Mouse (Mus musculus): ENCODE results near the gene Tacr2. TPM values are rescaled to one million over a fixed set of nuclear protein-coding genes. Genes with fewer than 3 reads are reported as not detected.

Gene Tacr2
- polyA plus RNA-seq, 1 experiment from 2014 or later = not detected

- WGBS = 86% methylated on average over 10 of the region's 10 CpGs
- Histone ChIP-seq H3K4me2 (ENCODE audit: low read depth, severe bottlenecking) (no peak overlapping the region), H3K9me3 (ENCODE audit: control insufficient read depth, low read length) (no peaks in the 10 kb centered on the region), H3K4me1 (ENCODE audit: control insufficient read depth, insufficient read depth, low read length) (peaks cover 8% of the 10 kb centered on the region; the same call in 1 of the 2 replicates), H3K27ac (replicated peaks; ENCODE audit: low read depth, low read length) (no peak overlapping the region), H3K27me3 (ENCODE audit: control insufficient read depth, insufficient read depth, low read length) (no peaks in the 10 kb centered on the region), H3K36me3 (ENCODE audit: control insufficient read depth, insufficient read depth, low read length) (peaks cover 3% of the 10 kb centered on the region; the same call in 1 of the 2 replicates), H3K9ac (ENCODE audit: low read length) (no peak overlapping the region), H3K4me3 (ENCODE audit: low read depth, low read length) (no peak overlapping the region)
- DNase-seq (ENCODE audit: low spot score) (no peak), ATAC-seq (ENCODE audit: insufficient number of reproducible peaks, low FRiP score, low TSS enrichment, low read depth) (no peak)
Observed at GRCm38 (mm10) chr10:62313140-62313539, 60.9 kb downstream of the Tacr2 start.

- Histone ChIP-seq H3K9me3 (ENCODE audit: control insufficient read depth, low read length) (no peaks in the 10 kb centered on the region), H3K36me3 (ENCODE audit: control insufficient read depth, insufficient read depth, low read length) (peaks cover 3% of the 10 kb centered on the region; the same call in 1 of the 2 replicates), H3K4me2 (ENCODE audit: low read depth, severe bottlenecking) (no peak overlapping the region), H3K27me3 (ENCODE audit: control insufficient read depth, insufficient read depth, low read length) (no peaks in the 10 kb centered on the region), H3K9ac (ENCODE audit: low read length) (no peak overlapping the region), H3K4me1 (ENCODE audit: control insufficient read depth, insufficient read depth, low read length) (peaks cover 8% of the 10 kb centered on the region; the same call in 1 of the 2 replicates), H3K27ac (replicated peaks; ENCODE audit: low read depth, low read length) (no peak overlapping the region), H3K4me3 (ENCODE audit: low read depth, low read length) (no peak overlapping the region)
- 64% methylated on average over 15 of the region's 15 CpGs for WGBS
- ATAC-seq (ENCODE audit: insufficient number of reproducible peaks, low FRiP score, low TSS enrichment, low read depth) = no peak
- no peak for DNase-seq (ENCODE audit: low spot score)
Observed at GRCm38 (mm10) chr10:62313885-62314424, 61.7 kb downstream of the Tacr2 start.

Other genes starting within 250 kb of the Tacr2 start
- not detected in 2 replicates for gene Neurog3, start 119.3 kb upstream of the Tacr2 start, polyA plus RNA-seq (2014; fragmentation: Nextera tagmentation; extraction: Ambion mirVana)
- gene Fam241b, start 108.5 kb upstream of the Tacr2 start, polyA plus RNA-seq (2014; fragmentation: Nextera tagmentation; extraction: Ambion mirVana) = 3.6 and 4.6 TPM in 2 replicates
- 8.8 and 10.4 TPM in 2 replicates for gene Tspan15, start 21.2 kb upstream of the Tacr2 start, polyA plus RNA-seq (2014; fragmentation: Nextera tagmentation; extraction: Ambion mirVana)
- 22.4 and 24.7 TPM in 2 replicates for gene Hk1, start 127.5 kb downstream of the Tacr2 start, polyA plus RNA-seq (2014; fragmentation: Nextera tagmentation; extraction: Ambion mirVana)
- 0.67 and 0.68 TPM in 2 replicates for gene Hkdc1, start 170.1 kb downstream of the Tacr2 start, polyA plus RNA-seq (2014; fragmentation: Nextera tagmentation; extraction: Ambion mirVana)
- 0.99 and 1.5 TPM in 2 replicates for gene 4930507D05Rik, start 197.1 kb downstream of the Tacr2 start, polyA plus RNA-seq (2014; fragmentation: Nextera tagmentation; extraction: Ambion mirVana)
- 30.2 and 34.5 TPM in 2 replicates for gene Supv3l1, start 197.3 kb downstream of the Tacr2 start, polyA plus RNA-seq (2014; fragmentation: Nextera tagmentation; extraction: Ambion mirVana)
- gene Vps26a, start 234.4 kb downstream of the Tacr2 start, polyA plus RNA-seq (2014; fragmentation: Nextera tagmentation; extraction: Ambion mirVana) = 81.3 and 82.3 TPM in 2 replicates